Mouse (Mus musculus): ENCODE measurements at regions not wholly inside any gene's neighbourhood (a gene's known extent, or its start where the extent isn't known, plus 50 kb on each side); places are given as distances from the start of the nearest gene placed in this dataset.
A peak's percentile ranks its signal among the peaks of the same experiment; 100 is the strongest.
"Not testable (repeated sequence)": the region's sequence is repeated elsewhere in the genome, so short reads cannot be mapped to it uniquely, and the experiment has no call there.

DNA sequence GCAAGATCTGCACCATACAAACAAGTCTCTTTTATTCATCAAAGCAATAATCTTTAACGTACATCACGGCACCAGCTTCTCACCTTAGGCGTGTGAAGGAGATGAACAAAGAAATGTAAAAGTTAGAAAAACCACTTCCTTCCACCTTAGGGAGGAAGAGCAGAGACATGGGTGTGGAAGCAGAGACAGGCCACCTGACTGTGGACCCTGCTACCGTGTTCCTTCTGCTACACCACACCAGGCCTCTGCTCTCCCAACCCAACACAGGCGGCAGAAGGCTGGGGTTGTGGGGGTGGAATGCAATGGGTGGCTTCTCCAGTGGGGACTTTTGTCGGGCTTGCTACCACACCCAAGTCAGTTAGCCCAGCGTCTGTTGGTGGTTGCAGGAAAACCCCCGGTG lies 540.2 kb upstream of the Gm10131 start:
- DNase-seq (ENCODE audit: low spot score in 2 of 2), result no peak

DNA sequence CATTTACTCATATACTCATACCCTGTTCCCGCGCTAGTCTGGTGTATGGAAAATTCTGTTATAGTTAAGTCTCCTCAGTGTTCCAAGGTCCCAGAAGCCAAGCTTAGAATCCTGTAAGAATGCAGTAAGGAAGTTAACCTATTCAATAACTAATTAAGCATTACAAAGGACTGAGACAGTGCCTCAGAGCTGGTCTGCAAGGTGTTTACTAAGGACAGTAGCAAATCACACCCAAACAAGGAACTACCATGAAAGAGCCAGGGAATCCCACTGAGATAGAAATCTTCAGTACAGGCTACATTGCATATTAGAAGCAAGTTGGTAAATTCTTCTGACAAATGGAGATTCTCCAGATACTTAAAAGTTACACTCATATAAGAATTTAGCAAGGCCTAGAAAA lies 516.7 kb upstream of the Gm10131 start:
- DNase-seq (ENCODE audit: low spot score in 2 of 2), result not testable (repeated sequence)

- no peak for DNase-seq (ENCODE audit: low spot score in 2 of 2)
Measured at GRCm38 (mm10) chr8:34625670-34626069, 514.1 kb upstream of the Gm10131 start.

- DNase-seq (ENCODE audit: low spot score in 2 of 2), result no peak
Measured at GRCm38 (mm10) chr8:34623783-34624182, 512.2 kb upstream of the Gm10131 start.

DNA sequence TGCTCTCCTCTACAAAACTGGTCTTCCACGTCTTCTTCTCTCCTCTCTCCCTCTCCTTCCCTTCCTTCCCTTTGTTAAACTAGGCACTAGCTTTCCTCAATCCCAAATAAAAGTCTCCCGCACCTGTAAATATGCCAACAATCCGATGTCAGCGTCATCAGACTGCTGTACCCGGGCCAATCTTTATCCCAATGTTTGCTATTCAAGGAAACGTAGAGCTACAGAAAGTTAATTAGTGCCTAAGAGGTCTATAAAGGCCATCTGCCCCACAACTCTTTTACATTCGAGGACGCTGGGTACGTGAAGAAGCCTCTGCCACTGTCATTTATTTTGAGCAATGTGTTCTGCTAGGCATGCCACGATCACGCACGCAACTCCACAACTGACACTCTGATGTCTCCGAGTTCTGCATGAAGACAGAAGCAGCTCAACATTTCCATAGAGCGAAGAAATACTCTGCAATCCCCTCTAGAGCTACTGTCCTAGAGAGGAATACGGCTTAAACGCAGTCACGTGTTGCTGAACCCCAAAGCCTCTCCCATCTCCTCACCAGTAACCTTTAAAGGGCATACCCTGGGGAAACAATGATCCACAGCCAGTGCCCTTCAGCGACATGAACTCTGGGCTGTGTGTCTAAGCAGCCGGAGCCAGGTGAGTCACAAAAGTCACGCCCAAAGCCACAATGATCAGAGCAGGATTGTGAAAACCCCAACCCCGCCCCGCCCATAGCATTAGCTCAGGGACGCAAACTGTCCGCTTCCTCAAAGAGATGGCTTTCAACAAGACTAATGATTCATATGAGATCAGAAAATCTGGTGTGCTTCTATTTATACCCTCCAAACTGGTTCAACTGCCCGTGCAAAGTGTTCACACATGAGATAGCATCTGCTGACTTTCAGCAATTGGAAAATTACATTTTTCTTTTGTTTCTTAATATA lies 510.9 kb upstream of the Gm10131 start:
- peak; percentile 36 to 64 for DNase-seq (ENCODE audit: low spot score in 2 of 2)

DNA sequence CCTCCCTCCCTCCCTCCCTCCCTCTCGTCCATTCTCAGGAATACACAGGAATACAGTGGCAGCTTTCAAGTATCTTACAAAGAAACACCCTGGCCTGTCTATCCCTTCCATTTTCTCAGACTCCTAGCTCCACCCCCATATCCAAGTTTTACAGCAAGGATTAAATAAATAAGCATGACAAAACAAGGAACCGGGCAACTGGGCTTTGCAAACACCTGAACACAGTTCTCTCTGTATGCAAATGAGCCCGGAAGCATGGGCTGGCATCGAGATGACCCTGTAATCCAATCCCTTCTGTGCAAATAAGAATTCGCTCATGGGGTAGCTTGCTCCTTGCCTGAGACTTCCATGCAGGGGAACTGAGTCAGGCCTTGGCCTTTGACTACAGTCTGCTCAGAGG lies 506.5 kb upstream of the Gm10131 start:
- no peak for DNase-seq (ENCODE audit: low spot score in 2 of 2)

GRCm38 (mm10) chr8:34614987-34615386 lies 503.4 kb upstream of the Gm10131 start:
- no peak for DNase-seq (ENCODE audit: low spot score in 2 of 2)

- no peak for DNase-seq (ENCODE audit: low spot score in 2 of 2)
Measured at GRCm38 (mm10) chr8:34614031-34614526, 502.5 kb upstream of the Gm10131 start.

DNA sequence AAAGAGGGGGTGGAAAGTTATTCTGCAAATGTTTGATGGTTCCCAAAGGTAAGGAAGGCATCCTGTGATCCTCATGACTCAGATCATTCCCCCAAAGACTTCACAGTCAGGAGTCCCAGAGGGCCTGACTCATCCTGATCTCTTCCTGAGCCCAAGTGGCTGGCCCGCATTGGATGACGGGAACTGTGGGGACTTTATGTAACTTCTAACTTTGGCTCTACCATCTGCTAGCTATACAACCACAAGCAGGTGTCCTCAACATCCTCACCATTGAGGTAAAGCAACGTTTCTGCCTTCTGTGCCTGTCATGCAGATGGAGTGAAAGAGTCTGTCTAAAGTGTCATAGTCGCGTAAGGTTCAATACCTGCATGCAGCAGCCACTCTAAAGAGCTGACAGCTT lies 501.6 kb upstream of the Gm10131 start:
- DNase-seq (ENCODE audit: low spot score in 2 of 2), result no peak

GRCm38 (mm10) chr8:34612396-34612795 lies 500.9 kb upstream of the Gm10131 start:
- DNase-seq (ENCODE audit: low spot score in 2 of 2), result no peak

DNA sequence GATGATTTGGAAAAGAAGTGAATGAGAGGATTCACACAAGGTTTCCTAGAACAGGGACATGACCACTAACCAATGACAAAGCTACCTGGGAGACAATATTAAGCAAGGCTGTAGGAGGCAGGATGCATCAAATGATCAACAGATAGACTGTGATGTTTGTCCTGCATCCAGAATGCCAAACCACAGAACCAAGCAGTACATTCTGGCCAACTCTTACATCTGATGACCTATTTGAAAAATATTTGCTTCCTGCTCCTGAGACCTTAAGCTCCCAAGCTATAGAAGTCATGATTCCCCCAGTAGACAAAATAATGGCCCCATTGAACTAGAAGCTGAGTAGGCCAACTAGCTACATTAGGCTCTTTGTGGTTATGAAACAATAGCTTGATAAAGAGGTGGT lies 498.6 kb upstream of the Gm10131 start:
- no peak for DNase-seq (ENCODE audit: low spot score in 2 of 2)

DNA sequence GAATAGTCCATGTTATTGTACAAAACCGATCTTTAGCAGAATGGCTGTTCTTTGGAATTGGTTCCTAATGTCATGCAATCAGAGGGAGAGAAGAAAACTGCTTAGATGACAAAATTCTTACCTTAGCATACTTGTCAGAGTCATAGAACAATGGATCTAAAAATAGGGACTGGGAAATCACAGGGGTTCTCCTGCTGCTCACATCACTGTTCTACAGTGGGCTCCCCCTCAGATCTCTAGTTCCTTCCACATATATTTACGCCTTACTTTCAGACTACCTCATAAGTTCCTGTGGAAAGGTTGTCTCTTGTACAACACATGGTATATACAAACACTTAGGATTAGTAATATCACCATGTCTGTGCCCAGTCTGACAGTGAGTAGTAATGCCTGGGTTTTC lies 495.9 kb upstream of the Gm10131 start:
- DNase-seq (ENCODE audit: low spot score in 2 of 2), result no peak

DNA sequence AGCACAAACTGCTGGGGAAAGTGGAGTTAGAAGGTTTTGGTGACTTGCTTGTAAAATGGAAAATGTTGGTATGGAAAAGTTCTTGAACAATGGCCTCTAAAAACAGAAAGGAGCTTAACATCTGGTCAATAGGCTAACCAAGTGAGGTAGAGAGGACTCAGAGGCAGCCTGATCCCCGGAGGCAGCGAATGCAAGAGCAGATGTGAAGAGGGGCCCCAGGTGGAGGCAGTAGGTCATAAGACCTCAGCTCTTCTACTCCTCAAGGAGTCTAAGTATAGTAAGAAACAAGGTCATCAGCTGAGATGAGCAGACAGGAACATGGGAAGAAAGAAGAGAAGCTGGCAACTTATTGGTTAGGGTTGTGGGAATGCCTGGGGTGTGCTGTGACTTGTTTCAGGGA lies 493.5 kb upstream of the Gm10131 start:
- DNase-seq (ENCODE audit: low spot score in 2 of 2), result no peak

DNA sequence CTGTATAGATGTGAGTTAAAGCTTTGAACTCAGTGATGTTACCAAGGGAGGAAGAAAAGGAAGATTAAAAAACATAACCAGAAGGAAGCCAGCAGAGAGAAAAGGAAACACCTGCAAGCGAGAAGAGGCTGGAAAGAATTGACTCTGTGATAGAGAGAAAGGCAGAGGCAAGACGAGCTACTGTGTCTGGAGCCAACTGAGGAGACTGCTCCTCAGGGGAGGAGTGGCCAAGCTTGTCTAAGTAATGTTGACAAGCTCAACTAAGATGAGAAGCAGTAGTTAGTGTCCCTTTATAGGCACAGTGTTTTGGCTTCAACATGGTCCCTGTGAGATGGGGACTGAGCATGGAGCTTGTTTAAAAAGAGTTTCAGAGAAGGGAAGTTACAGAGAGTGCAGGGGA lies 493.0 kb upstream of the Gm10131 start:
- DNase-seq (ENCODE audit: low spot score in 2 of 2), result no peak

DNA sequence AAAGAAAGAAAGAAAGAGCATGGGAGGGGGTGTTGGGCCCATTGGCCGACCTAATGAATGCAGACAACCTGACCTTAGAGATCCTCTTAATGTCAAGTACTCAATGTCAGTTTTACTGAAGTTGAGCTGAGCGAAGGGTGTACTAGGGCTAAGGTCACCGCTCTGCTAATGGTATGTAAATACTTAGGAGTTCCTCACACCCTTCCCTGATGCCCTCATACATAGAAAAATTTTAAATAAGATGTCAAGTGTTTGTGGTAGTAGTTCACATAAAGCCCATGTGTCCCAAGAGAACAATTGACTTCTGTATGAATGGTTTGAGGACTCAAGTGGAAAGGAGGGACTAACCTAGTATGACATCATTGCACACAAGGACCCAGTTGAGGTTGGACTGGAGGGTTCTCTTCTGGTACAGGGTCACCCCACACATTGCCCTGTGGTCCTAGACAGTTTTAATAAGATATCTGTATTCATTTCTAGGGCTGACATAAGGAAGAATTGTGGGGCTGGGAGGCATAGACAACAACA lies 490.0 kb upstream of the Gm10131 start:
- DNase-seq (ENCODE audit: low spot score in 2 of 2), result no peak

- no peak for DNase-seq (ENCODE audit: low spot score in 2 of 2)
Measured at GRCm38 (mm10) chr8:34600880-34601279, 489.3 kb upstream of the Gm10131 start.

DNA sequence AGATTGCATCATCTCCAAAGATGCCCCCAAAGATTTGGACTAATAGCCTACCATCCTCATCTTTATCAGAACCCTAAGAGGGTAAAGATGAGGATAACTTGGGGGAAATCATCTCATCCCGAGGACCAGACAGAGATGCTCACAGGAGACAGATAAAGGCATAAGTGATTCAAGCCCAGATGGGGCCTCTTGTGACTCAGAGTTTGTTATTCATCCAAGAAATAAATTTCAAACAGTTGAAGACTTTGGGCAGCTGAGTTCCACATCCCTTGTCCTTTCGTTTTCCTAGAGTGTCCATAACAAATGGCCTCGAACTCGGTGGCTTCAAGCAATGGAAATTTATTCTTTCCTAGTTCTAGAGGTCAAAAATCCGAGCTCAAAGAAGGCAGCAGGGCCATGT lies 485.1 kb upstream of the Gm10131 start:
- no peak for DNase-seq (ENCODE audit: low spot score in 2 of 2)

DNA sequence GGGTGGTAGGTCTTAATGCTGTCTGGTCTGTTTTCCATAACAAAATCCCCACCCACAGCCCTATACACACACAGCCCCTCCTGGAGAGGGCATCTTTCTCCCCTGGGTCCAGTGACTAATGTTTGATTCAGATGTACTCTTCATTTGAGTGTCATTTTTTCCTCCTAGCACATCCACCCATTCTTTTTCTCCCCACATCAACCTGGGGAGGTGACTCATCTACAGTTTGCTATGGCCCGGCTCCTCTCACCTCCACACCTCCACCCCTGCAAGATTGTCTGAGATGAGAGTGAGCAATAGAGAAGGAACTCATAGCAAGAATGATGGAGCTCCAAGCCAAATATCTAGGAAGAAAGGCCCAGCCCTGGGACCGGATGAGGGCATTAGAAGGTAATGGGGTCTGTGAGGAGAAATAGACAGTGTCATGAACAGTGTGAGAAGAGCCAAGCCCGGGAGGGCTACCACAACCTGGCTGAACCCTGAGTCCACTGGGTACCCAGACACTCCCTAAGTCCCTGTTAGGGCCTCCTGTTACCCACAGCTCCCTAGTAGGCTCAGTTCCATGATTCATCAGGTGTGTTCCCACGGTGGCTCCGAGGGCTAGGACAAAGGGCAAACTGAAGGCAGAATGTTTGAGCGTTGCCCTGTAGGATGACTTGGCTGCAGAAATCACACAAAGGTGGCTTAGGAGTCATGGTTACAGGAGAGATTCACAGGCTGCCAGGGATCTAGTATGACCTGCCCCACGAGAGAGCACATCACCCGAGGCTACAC lies 479.6 kb upstream of the Gm10131 start:
- DNase-seq (ENCODE audit: low spot score in 2 of 2), result peak; percentile 28 to 60

- peak in 1 of 2 experiments; percentile 6 for DNase-seq (ENCODE audit: low spot score in 2 of 2)
Measured at GRCm38 (mm10) chr8:34578043-34578442, 466.5 kb upstream of the Gm10131 start.

DNA sequence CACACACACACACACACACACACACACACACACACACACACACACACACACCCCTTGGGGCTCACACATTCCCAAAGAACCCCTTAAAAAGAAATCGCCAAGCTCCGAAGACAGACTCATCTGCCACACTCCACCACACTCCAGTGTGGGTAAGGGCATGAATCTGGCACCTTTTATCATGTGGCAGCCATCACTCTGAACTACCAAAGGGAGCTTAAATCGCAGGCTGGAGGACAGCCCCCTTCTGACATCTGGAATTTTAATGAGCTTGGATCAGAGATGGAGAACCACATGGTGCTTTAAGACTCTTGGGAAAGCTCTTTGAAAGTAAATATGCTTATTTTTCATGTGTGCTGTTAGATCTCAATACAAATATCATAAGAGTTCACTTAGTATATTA lies 462.5 kb upstream of the Gm10131 start:
- DNase-seq (ENCODE audit: low spot score in 2 of 2), result no peak

- peak; percentile 20 to 70 for DNase-seq (ENCODE audit: low spot score in 2 of 2)
Measured at GRCm38 (mm10) chr8:34573007-34573881, 461.7 kb upstream of the Gm10131 start.

Measured in urinary bladder, adult 18-20 months (tissue).